Mouse (Mus musculus) intestine, embryonic 14.5 days (tissue): Measurements from ENCODE around the gene Adora1. TPM values are rescaled to one million over a fixed set of nuclear protein-coding genes. Genes with fewer than 3 reads are reported as not detected.
"Not testable (repeated sequence)": the region's sequence is repeated elsewhere in the genome, so short reads cannot be mapped to it uniquely, and the experiment has no call there.

Experiments
- ATAC-seq: fragments of 200-750 bp; cut with Nextera tagmentation; replicated peaks from 2 replicates; pipeline ENCODE4 v1.8.0; 2017; ENCODE audit warnings: low read depth, moderate number of reproducible peaks, moderate TSS enrichment, moderate library complexity; ENCODE audit not compliant: low FRiP score, low TSS enrichment
- DNase-seq: peaks from one replicate; pipeline ENCODE4 v3.0.0-alpha.2; 2018; ENCODE audit warnings: low spot score
- H3K27ac ChIP-seq: fragments of 300-500 bp; sonication (generic); 2 replicates; pipeline ENCODE4 v1.5.1; 2014; ENCODE audit warnings: low read depth, mild to moderate bottlenecking, control low read depth
- H3K27me3 ChIP-seq: fragments of 300-500 bp; sonication (generic); replicated peaks from 2 replicates; pipeline ENCODE4 v1.6.1; 2014; ENCODE audit warnings: low read length, control low read depth; ENCODE audit not compliant: control insufficient read depth, insufficient read depth
- H3K36me3 ChIP-seq: fragments of 300-500 bp; sonication (generic); 2 replicates; pipeline ENCODE4 v1.6.1; 2014; ENCODE audit warnings: low read length, control low read depth; ENCODE audit not compliant: control insufficient read depth, insufficient read depth
- H3K4me1 ChIP-seq: fragments of 300-500 bp; sonication (generic); replicated peaks from 2 replicates; pipeline ENCODE4 v1.6.1; 2014; ENCODE audit warnings: low read length, control low read depth, mixed read lengths; ENCODE audit not compliant: control insufficient read depth, insufficient read depth
- H3K4me2 ChIP-seq: fragments of 300-500 bp; sonication (generic); 2 replicates; pipeline ENCODE4 v1.6.1; 2014; ENCODE audit warnings: low read length
- H3K4me3 ChIP-seq: fragments of 300-500 bp; sonication (generic); 2 replicates; pipeline ENCODE4 v1.5.1; 2014; ENCODE audit warnings: low read depth, low read length, control low read depth, mixed read lengths
- H3K9ac ChIP-seq: fragments of 300-500 bp; sonication (generic); 2 replicates; pipeline ENCODE4 v1.6.1; 2014; ENCODE audit warnings: mild to moderate bottlenecking, low read length
- H3K9me3 ChIP-seq: fragments of 300-500 bp; sonication (generic); 2 replicates; pipeline ENCODE4 v1.6.1; 2016; ENCODE audit warnings: low read length, control low read depth; ENCODE audit not compliant: control insufficient read depth
- WGBS: fragments of 180-500 bp; shearing (Covaris S2); extraction: QIAGEN DNeasy Blood & Tissue Kit; methylation state at CpG from one replicate; pipeline ENCODE4 v1.1.7; 2014; 5-methylcytosine and 5-hydroxymethylcytosine counted together
- polyA plus RNA-seq: library from polyadenylated mRNA; unstranded; fragments of >200 nt; fragmentation: Nextera tagmentation; extraction: Ambion mirVana; gene quantifications from 2 replicates; pipeline ENCODE4 v1.2.1, GENCODE M21; 2014

Adora1 gene
- polyA plus RNA-seq, 1 experiment from 2014 or later, result 2.0 TPM

DNA sequence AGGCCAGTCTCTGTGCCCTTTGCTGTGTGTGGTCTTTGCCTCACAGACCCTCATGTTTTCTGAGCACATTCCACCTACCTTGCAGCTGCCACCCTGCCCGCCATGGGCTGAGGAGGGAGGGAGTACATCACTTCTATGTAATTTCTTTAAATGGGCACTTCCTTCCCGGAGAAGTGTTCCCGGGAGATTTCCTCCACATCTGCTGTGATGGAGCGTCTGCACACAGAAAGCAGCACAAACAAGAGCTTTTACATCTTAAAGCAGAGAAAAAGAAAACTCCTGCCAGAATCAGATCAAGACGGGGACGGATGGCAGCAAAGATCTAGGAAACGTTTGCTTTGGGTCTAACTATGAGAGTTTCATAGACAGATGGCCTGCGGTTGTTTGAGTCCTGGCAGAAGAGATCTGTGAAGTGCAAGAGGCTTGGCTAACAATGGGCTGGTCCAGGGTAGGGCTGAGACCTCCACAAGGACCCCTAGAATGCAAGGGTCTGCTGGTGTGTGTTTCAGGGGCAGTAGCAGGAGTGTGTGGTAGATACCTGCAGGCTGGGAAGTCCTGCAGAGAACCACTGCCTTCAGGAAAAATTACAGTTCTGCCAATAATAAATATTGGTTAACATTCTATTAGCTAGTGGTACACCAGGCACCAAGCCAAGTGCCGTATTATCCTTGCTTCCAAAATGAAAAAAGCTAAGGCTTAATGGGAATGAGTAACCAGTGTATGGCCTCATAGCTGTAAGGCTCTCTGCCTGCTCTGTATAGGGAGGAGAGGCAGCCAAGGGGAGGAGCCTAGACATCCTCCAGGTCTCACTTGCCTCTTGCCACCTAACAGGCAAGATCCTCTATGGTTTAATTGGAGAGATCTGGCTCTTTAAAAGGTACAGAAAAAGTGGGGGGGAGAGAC lies 38.5 kb upstream of the Adora1 start:
- no peak for DNase-seq
- no peak overlapping the region for H3K4me3 ChIP-seq
- no peak overlapping the region for H3K4me2 ChIP-seq
- H3K4me1 ChIP-seq, result 0 out of 2 replicates have a peak, but pooled peaks cover 3% of the 10 kb centered on the region
- H3K27me3 ChIP-seq, result no peaks in the 10 kb centered on the region
- no peak overlapping the region for H3K27ac ChIP-seq
- no peak overlapping the region for H3K9ac ChIP-seq
- 46% methylated on average over 9 of the region's 9 CpGs for WGBS
- no peak for ATAC-seq
- H3K36me3 ChIP-seq, result no peaks in the 10 kb centered on the region
- H3K9me3 ChIP-seq, result no peaks in the 10 kb centered on the region

DNA sequence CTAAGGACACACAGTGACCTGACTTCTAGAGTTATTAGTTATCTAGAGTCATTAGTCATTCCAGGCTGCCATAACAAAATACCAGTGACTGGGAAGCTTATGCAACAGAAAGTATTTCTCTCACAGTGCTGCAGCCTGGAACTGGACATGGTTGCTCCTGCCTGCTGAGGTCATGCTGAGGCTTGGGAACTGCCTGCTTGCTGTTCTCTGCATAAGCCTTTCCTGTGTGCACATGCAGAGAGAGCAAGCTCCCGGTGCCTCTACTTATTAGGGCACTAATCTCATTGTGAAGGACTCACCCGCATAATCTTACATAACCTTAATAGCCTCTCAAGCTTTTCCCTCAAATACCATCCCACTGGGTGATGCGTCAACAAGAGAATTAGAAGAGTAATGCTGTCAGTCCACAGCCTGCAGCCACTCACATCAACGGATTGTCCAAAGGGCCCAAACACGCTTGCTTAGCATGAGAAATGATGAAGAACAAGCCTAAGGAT lies 37.6 kb upstream of the Adora1 start:
- Histone ChIP-seq H3K27ac (no peak overlapping the region), H3K4me3 (no peak overlapping the region), H3K4me2 (no peak overlapping the region), H3K36me3 (no peaks in the 10 kb centered on the region), H3K4me1 (0 out of 2 replicates have a peak, but pooled peaks cover 3% of the 10 kb centered on the region), H3K9ac (no peak overlapping the region), H3K27me3 (no peaks in the 10 kb centered on the region), H3K9me3 (no peaks in the 10 kb centered on the region)
- 69% methylated on average over 5 of the region's 5 CpGs for WGBS
- ATAC-seq (no peak), DNase-seq (no peak)

DNA sequence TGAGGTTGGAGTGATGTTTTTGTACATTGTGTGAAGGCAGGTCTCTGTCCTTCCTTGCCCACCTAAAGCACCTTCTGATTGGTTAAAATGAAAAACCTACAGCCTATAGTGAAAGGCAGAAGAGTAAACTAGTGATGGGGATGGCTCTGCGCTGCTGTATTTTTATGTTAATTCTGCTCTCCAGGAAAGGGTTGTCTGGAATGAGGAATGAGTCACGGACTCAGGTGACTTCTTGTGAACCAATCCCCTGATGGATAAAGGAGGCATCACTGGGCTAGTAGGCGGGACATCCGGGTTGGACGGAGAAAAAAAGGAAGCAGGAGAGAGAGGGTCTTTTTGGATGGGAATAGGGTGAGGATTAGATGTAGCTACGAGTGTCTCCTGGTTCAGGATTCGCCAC lies 34.8 kb upstream of the Adora1 start:
- DNase-seq (no peak), ATAC-seq (no peak)
- Histone ChIP-seq H3K4me2 (no peak overlapping the region), H3K4me1 (0 out of 2 replicates have a peak, but pooled peaks cover 3% of the 10 kb centered on the region), H3K27me3 (no peaks in the 10 kb centered on the region), H3K9me3 (no peaks in the 10 kb centered on the region), H3K9ac (no peak overlapping the region), H3K27ac (no peak overlapping the region), H3K36me3 (no peaks in the 10 kb centered on the region), H3K4me3 (no peak overlapping the region)
- WGBS, result 75% methylated on average over 7 of the region's 7 CpGs

DNA sequence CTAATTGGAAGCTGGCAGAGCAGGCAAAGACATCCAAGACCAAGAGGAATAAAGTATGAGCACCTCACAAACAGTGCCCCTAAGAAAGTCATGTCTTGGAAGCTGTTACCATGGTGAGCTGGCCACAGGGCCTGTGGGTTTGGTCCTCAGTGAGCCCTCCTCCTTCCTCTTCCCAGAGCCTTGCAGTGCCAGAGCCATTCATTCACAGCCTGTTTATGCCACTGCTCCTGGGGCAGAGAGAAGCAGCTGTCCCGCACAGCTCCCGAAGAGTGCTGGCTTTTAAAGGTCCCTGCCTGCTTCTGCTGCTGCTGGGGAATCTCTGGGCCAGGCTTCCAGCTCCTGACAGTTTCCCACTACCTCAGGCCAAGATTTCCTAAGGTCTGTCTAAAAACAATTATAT lies 30.6 kb upstream of the Adora1 start:
- Histone ChIP-seq H3K27me3 (no peaks in the 10 kb centered on the region), H3K36me3 (no peaks in the 10 kb centered on the region), H3K9me3 (peaks cover 5% of the 10 kb centered on the region; the same call in 1 of the 2 replicates), H3K27ac (no peak overlapping the region), H3K9ac (no peak overlapping the region), H3K4me1 (no peaks in the 10 kb centered on the region), H3K4me2 (no peak overlapping the region), H3K4me3 (no peak overlapping the region)
- no peak for DNase-seq
- WGBS, result 14% methylated on average over 2 of the region's 2 CpGs
- ATAC-seq, result no peak

DNA sequence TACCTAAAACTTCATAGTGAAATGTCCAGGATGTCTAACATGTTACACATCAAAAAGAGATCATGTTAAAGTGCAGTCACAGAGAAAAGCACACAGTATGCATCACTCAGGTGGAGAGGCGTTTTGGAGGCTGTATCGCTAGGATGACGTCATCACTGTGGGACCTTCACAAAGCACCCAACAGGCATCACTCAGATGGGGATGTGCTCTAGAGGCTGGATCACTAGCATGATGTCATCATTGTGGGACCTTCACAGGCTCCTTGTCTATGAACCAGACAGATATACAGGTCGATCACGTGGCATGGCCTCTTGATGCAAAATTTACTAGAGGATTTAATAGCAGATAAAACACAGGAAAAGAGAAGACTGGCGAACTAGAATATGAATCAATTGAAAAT lies 29.1 kb upstream of the Adora1 start:
- 88% methylated on average over 6 of the region's 6 CpGs for WGBS
- no peaks in the 10 kb centered on the region for H3K4me1 ChIP-seq
- H3K27ac ChIP-seq, result no peak overlapping the region
- H3K4me2 ChIP-seq, result no peak overlapping the region
- ATAC-seq, result no peak
- H3K4me3 ChIP-seq, result no peak overlapping the region
- H3K9ac ChIP-seq, result no peak overlapping the region
- H3K9me3 ChIP-seq, result peaks cover 6% of the 10 kb centered on the region; the same call in 1 of the 2 replicates
- DNase-seq, result no peak
- no peaks in the 10 kb centered on the region for H3K36me3 ChIP-seq
- no peaks in the 10 kb centered on the region for H3K27me3 ChIP-seq

DNA sequence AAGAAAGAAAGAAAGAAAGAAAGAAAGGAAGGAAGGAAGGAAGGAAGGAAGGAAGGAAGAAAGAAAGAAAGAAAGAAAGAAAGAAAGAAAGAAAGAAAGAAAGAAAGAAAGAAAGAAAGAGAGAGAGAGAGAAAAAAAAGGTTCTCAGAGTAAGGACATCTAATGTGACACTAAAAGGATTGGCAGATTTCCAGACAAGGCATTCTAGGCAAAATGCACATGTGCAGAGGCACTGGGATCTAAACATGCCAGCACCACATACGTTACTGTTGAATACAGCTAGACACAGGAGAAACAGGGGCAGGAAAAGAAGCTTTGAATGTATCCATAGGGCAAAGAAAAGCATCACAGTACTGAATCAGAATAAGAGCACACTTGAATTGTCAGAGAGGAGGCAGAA lies 14.4 kb upstream of the Adora1 start:
- not testable (repeated sequence) for H3K4me1 ChIP-seq, H3K4me3 ChIP-seq, DNase-seq, H3K27me3 ChIP-seq, H3K4me2 ChIP-seq, ATAC-seq, H3K27ac ChIP-seq, H3K36me3 ChIP-seq, H3K9me3 ChIP-seq, H3K9ac ChIP-seq
- 74% methylated on average over 1 of the region's 1 CpGs for WGBS

DNA sequence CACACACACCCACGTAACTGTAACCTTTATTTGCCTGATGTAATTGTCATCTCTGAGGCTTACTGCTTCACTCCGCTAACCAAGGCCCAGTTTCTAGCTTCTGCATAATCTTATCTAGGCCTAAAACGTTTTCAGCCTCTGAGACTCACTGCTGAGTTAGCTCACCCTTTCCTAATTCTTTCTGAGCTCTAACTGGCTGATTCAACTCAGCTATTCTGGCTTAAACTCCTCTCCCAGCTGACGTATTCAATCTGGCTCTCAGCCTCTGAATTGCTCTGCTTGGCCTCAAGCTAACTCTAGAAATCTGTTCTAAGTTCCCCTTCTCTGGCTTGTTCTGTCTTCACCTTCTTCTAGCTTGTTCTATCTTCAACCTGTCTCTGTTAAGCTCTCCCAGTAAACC lies 11.4 kb upstream of the Adora1 start:
- H3K9me3 ChIP-seq, result no peaks in the 10 kb centered on the region

DNA sequence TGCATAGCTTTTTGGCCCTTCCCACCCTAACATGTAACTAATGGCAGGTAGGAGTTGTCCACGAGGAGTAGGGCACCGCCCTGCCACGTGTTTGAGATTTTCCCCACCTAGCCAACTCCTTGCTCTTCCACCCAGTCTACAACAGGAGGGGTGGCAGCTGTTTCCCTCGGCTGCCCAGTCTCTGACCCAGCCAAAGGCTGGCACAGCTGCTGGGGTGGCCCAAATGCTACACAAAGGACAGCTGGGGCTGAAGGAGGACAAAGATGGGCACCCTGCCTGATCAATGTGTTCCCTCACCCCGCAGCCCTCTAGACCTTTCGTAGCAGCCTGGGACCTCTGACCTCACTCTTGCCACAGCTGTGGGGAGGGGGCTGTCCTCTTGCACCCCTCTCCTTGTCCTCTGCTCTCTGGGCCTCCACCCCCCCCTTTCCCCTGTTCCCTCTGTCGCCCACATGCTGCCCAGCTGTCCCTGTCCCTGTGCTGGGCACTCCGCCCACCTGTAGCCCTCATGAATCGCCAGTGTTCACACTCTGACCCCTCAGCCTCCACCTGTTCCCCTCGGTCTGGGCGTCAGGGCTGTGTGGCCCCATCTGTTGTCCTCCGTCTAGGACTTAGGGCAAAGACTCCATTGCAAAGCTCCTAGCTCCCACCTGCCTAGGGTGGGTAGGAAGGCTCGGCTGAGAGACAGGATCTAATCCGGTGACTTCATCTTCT lies 9.9 kb upstream of the Adora1 start:
- Histone ChIP-seq H3K4me2 (no peak overlapping the region), H3K9me3 (no peaks in the 10 kb centered on the region), H3K27me3 (no peaks in the 10 kb centered on the region), H3K27ac (no peak overlapping the region), H3K9ac (no peak overlapping the region), H3K4me1 (0 out of 2 replicates have a peak, but pooled peaks cover 4% of the 10 kb centered on the region), H3K4me3 (no peak overlapping the region), H3K36me3 (no peaks in the 10 kb centered on the region)
- ATAC-seq, result peak; percentile 40; the same call in 1 of the 2 replicates
- whole genome bisulfite sequencing, result 81% methylated on average over 14 of the region's 14 CpGs
- DNase-seq, result no peak

More for the DNA sequence above, 11.4 kb upstream of the Adora1 start:
- 58% methylated on average over 4 of the region's 4 CpGs for WGBS
- H3K4me1 ChIP-seq, result no peaks in the 10 kb centered on the region
- no peak for ATAC-seq
- no peak for DNase-seq
- no peak overlapping the region for H3K27ac ChIP-seq
- H3K27me3 ChIP-seq, result no peaks in the 10 kb centered on the region
- no peak overlapping the region for H3K4me3 ChIP-seq
- H3K4me2 ChIP-seq, result no peak overlapping the region
- no peaks in the 10 kb centered on the region for H3K36me3 ChIP-seq
- H3K9ac ChIP-seq, result no peak overlapping the region
